Mouse (Mus musculus) forebrain, embryonic 16.5 days (tissue): ENCODE measurements around the gene Parvg. TPM values are rescaled to one million over a fixed set of nuclear protein-coding genes. Genes with fewer than 3 reads are reported as not detected.

ENCODE experiments used
- ATAC-seq: fragments of 200-750 bp; cut with Nextera tagmentation; 2 replicates; pipeline ENCODE4 v1.8.0; 2017; ENCODE audit warnings: mild to moderate bottlenecking, moderate library complexity
- H3K27ac ChIP-seq: fragments of 300-500 bp; sonication (generic); 2 replicates; pipeline ENCODE4 v1.5.1; 2014; ENCODE audit warnings: low read length, control low read depth
- H3K27me3 ChIP-seq: fragments of 300-500 bp; sonication (generic); replicated peaks from 2 replicates; pipeline ENCODE4 v1.6.1; 2014; ENCODE audit warnings: low read length; ENCODE audit not compliant: control insufficient read depth, insufficient read depth
- H3K36me3 ChIP-seq: fragments of 300-500 bp; sonication (generic); 2 replicates; pipeline ENCODE4 v1.6.1; 2014; ENCODE audit not compliant: control insufficient read depth, insufficient read depth
- H3K4me1 ChIP-seq: fragments of 300-500 bp; sonication (generic); replicated peaks from 2 replicates; pipeline ENCODE4 v1.6.1; 2014; ENCODE audit warnings: low read length; ENCODE audit not compliant: control insufficient read depth, insufficient read depth
- H3K4me2 ChIP-seq: fragments of 300-500 bp; sonication (generic); 2 replicates; pipeline ENCODE4 v1.6.1; 2014; ENCODE audit warnings: mild to moderate bottlenecking, low read length, control low read depth
- H3K4me3 ChIP-seq: fragments of 300-500 bp; sonication (generic); replicated peaks from 2 replicates; pipeline ENCODE4 v1.5.1; 2014; ENCODE audit warnings: mild to moderate bottlenecking, low read length, control low read depth
- H3K9ac ChIP-seq: fragments of 300-500 bp; sonication (generic); replicated peaks from 2 replicates; pipeline ENCODE4 v1.6.1; 2014; ENCODE audit warnings: low read depth, low read length, control low read depth
- H3K9me3 ChIP-seq: fragments of 300-500 bp; sonication (generic); 2 replicates; pipeline ENCODE4 v1.6.1; 2016; ENCODE audit warnings: low read length; ENCODE audit not compliant: control insufficient read depth
- WGBS: fragments of 180-500 bp; shearing (Covaris S2); extraction: QIAGEN DNeasy Blood & Tissue Kit; methylation state at CpG from one replicate; pipeline ENCODE4 v1.1.7; 2014; 5-methylcytosine and 5-hydroxymethylcytosine counted together
- polyA plus RNA-seq: library from polyadenylated mRNA; unstranded; fragments of >200 nt; fragmentation: Nextera tagmentation; extraction: Ambion mirVana; gene quantifications from 2 replicates; pipeline ENCODE4 v1.2.1, GENCODE M21; 2015

The Parvg gene
- polyA plus RNA-seq, 1 experiment from 2014 or later = 0.84 TPM

DNA sequence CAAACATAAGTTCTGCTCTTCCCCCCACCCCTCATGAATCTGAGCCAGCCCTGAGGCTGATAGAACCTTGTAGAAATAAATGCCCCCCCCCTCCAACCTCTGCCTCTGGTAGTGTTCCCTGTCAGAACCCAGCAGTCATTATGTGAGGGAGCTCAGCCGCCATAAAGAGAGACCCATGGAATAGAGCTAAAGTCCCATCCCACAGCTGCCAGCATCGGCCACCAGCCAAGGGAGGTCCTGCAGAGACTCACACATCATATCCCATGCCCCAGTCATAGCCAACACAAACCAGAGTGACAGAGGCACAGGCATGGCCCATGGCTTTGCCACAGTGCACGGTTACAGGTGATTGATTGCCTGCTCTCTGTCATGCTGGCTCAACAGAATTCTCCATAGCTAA, 40.9 kb downstream of the Parvg start:
- Histone ChIP-seq H3K4me1 (peaks cover 20% of the 10 kb centered on the region), H3K9ac (no peak overlapping the region), H3K27ac (no peak overlapping the region), H3K27me3 (no peaks in the 10 kb centered on the region), H3K9me3 (no peaks in the 10 kb centered on the region), H3K4me2 (no peak overlapping the region), H3K4me3 (no peak overlapping the region), H3K36me3 (no peaks in the 10 kb centered on the region)
- ATAC-seq = no peak
- WGBS = 96% methylated on average over 3 of the region's 3 CpGs

DNA sequence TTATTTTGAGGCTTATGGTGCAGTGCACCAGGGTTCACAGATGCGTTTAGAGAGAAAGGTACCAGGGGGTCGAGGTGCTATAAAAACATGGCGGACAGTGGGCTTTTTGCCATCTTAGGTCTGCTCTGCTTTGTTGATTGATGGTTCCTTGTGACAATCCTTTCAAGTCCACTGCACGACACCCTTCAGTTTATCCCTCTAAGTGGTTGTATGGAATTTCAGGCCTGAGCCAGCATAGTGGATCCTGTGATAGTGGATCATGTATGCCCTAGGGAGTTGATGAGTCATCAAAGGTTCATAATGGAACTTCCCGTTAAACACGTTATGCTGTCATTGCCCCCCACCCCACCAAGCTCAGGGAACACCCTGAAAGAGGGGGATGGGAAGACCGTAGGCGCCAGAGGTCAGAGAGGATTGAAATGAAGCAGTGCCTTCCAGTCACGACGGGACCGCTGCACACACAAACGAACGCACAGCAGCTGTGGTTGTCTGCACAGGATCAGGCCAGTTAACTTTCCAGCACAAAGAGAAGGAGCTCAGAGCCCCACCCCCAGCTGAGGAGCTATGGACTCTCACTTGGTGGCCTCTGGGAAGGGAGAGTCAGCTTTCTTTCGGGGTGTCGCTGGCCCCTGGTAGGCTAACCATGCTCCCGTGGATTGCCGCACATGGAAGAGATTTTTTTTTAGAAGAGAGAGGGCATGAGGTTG, 42.0 kb downstream of the Parvg start:
- no peaks in the 10 kb centered on the region for H3K36me3 ChIP-seq
- peak overlapping the region; percentile 28; the same call in 1 of the 2 replicates for H3K27ac ChIP-seq
- 63% methylated on average over 17 of the region's 17 CpGs for WGBS
- peaks cover 12% of the 10 kb centered on the region for H3K4me1 ChIP-seq
- H3K9ac ChIP-seq = no peak overlapping the region
- no peak overlapping the region for H3K4me2 ChIP-seq
- ATAC-seq = no peak
- H3K9me3 ChIP-seq = no peaks in the 10 kb centered on the region
- no peak overlapping the region for H3K4me3 ChIP-seq
- no peaks in the 10 kb centered on the region for H3K27me3 ChIP-seq

DNA sequence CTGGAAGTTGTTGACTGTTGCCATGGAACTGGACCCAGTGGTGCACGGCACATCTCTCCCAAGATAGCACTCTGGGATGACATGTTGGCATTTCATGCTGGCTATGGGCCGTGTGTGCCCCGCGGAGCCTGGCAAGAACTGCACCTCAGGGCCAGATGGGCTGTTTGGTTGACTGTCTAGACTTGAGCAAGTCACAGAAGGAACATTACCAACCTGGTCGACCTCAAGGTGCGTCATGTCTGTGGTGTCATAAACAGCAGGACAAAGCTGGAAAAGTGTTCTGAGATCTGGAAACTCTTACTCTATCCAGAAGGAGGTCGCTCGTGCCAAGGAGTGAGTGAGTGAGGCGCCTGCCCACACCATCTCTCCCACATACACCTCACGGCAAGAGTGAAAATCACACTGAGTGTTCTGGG, 42.8 kb downstream of the Parvg start:
- H3K36me3 ChIP-seq = no peaks in the 10 kb centered on the region
- no peaks in the 10 kb centered on the region for H3K9me3 ChIP-seq
- 80% methylated on average over 10 of the region's 10 CpGs for WGBS
- peak; percentile 58; the same call in 1 of the 2 replicates for ATAC-seq
- no peaks in the 10 kb centered on the region for H3K27me3 ChIP-seq
- no peak overlapping the region for H3K4me2 ChIP-seq
- peaks cover 11% of the 10 kb centered on the region for H3K4me1 ChIP-seq
- H3K4me3 ChIP-seq = no peak overlapping the region
- no peak overlapping the region for H3K27ac ChIP-seq
- no peak overlapping the region for H3K9ac ChIP-seq

DNA sequence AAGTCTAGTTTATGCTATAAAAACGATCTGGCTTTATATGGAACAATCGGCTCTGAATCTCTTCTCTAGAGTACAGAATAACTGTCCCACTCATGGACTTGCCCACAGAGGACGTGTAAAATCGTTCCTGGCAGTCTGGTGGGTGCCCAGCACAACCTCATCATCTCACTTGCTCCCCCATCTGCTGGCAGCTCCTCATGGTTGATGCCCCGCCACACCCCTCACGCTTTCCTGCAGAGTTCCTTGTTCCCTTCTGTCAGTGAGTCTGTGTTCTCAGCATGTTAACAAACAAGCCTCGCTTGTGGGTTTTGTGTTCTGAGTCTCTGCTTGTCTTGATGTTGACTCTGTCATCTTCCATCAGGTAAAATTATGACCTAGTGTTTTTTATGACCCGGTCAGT, 43.6 kb downstream of the Parvg start:
- Histone ChIP-seq H3K4me2 (no peak overlapping the region), H3K4me1 (peaks cover 11% of the 10 kb centered on the region)
- 68% methylated on average over 8 of the region's 8 CpGs for WGBS

DNA sequence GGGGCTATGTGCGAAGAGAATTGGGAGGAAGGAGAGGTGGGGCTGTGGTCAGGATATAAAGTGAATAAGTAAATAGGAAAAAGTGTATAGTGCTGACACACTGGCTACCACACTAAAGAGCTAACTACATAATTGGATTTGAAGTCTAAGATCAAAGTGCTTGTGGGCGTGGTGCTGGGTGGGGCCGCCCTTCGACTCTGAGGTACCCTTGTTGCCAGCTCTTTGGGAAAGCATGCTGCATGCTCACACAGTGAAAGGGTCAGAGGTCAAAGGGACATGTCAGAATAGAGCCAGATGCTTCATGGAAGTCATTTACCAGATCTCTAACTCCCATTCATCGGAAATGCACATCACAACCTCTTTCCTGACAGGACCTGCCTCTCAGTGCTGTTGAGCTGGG, 49.0 kb downstream of the Parvg start:
- H3K27me3 ChIP-seq = no peaks in the 10 kb centered on the region
- H3K4me1 ChIP-seq = 0 out of 2 replicates have a peak, but pooled peaks cover 4% of the 10 kb centered on the region
- 82% methylated on average over 5 of the region's 5 CpGs for WGBS
- no peak overlapping the region for H3K4me3 ChIP-seq
- no peak overlapping the region for H3K9ac ChIP-seq
- ATAC-seq = no peak
- no peak overlapping the region for H3K4me2 ChIP-seq
- H3K9me3 ChIP-seq = no peaks in the 10 kb centered on the region; the same call in 1 of the 2 replicates
- H3K27ac ChIP-seq = no peak overlapping the region
- H3K36me3 ChIP-seq = no peaks in the 10 kb centered on the region

More for the DNA sequence above, 43.6 kb downstream of the Parvg start:
- Histone ChIP-seq H3K4me3 (no peak overlapping the region), H3K9ac (no peak overlapping the region), H3K27me3 (no peaks in the 10 kb centered on the region), H3K27ac (no peak overlapping the region), H3K9me3 (no peaks in the 10 kb centered on the region), H3K36me3 (no peaks in the 10 kb centered on the region)
- no peak for ATAC-seq

DNA sequence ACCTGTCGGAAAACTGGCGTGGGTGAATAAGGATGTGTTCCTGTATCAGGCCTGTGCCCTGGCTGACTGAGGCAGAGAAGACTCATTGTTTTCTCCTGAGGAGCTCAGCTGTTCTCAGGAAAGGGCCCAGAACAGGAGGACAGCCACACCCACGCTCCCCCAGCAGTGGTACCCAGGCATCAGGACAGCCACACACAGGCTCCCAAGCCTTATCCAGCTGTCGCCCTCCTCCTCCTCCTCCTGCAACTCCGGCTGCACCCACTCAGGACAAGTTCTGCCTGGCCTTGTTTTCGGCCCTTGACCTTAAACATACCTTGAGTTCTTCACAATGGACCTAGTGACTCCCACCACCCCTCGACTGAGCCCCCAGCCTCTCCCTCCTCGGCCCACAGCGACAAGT, 54.9 kb downstream of the Parvg start:
- no peaks in the 10 kb centered on the region for H3K36me3 ChIP-seq
- WGBS = 70% methylated on average over 9 of the region's 9 CpGs
- no peak overlapping the region for H3K4me2 ChIP-seq
- no peaks in the 10 kb centered on the region; the same call in 1 of the 2 replicates for H3K9me3 ChIP-seq
- H3K4me1 ChIP-seq = no peaks in the 10 kb centered on the region
- ATAC-seq = no peak
- no peaks in the 10 kb centered on the region for H3K27me3 ChIP-seq
- H3K4me3 ChIP-seq = no peak overlapping the region
- no peak overlapping the region for H3K27ac ChIP-seq
- H3K9ac ChIP-seq = no peak overlapping the region

DNA sequence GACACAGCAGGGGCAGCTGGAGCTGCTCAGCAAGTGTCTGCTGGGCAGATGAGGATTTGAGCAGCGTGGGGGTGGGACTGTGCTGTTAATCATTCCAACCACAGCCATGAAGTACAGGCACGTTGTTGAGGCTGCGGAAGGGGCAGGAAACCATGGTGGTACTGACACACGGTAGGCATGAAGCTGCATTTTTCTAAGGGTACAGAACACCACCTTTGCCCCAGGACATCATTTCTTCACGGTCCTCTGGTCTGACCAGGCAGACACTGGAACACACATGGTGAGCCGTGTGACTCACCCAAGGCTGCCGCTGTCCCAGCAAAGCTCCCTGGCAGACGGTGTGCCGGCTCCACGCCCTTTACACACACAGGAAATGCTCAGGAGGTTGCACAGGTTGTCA, 56.4 kb downstream of the Parvg start:
- Histone ChIP-seq H3K4me2 (no peak overlapping the region), H3K4me1 (no peaks in the 10 kb centered on the region), H3K4me3 (no peak overlapping the region), H3K36me3 (no peaks in the 10 kb centered on the region), H3K9ac (no peak overlapping the region), H3K27me3 (no peaks in the 10 kb centered on the region), H3K9me3 (no peaks in the 10 kb centered on the region), H3K27ac (no peak overlapping the region)
- no peak for ATAC-seq
- WGBS = 85% methylated on average over 10 of the region's 10 CpGs

DNA sequence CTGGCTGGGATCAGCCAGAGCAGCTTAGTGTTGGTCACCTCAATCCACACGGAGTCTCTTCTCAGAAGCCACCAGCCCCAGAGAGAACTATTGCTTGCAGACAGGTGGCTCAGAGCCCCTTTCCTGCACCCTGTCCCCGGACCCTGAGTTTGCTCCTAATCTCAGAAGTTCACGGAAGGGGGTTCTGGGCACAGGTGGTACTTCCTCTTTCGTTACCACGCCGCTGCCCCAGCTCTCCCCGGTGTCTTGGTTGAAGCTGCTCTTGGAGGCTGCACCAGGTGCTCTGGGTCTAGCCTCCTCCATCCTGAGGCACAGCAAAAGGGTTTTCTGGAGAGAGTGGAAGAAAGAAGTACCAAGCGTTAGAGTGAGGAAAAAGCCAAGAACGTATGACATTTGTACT, 60.2 kb downstream of the Parvg start:
- no peak for ATAC-seq
- H3K9me3 ChIP-seq = peaks cover 13% of the 10 kb centered on the region
- no peaks in the 10 kb centered on the region for H3K36me3 ChIP-seq
- no peak overlapping the region for H3K4me3 ChIP-seq
- no peak overlapping the region for H3K27ac ChIP-seq
- H3K4me2 ChIP-seq = no peak overlapping the region
- no peaks in the 10 kb centered on the region for H3K4me1 ChIP-seq
- no peaks in the 10 kb centered on the region for H3K27me3 ChIP-seq
- H3K9ac ChIP-seq = no peak overlapping the region
- WGBS = 92% methylated on average over 9 of the region's 9 CpGs

DNA sequence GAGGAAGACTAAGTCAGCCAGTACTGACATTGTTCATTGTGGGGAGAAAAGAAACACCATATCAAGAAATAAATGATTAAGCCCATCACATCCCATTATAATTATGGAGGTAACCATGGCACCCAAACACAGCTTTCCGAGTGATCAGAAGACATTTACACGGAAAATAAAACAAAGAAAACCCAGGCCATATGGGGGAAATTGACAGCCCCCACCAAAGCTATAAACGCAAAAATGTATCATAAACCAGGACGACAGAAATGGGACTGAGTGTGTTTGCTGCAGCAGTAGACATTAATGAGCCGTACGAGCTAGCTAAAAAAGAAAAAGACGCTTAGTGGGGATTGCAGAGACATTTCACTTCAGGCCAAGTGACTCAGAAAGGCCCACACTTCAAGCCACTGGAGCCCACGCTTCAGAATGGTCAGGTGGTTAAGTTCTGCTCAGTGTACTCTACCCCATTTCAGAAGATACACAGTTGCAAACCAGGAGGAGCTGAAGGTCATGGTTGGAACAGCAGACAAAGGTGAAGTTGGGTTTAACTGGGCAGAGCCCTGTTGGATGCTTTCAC, 62.3 kb downstream of the Parvg start:
- Histone ChIP-seq H3K9ac (no peak overlapping the region), H3K27me3 (no peaks in the 10 kb centered on the region), H3K4me1 (no peaks in the 10 kb centered on the region), H3K27ac (no peak overlapping the region), H3K9me3 (peaks cover 14% of the 10 kb centered on the region), H3K4me2 (no peak overlapping the region), H3K4me3 (no peak overlapping the region), H3K36me3 (no peaks in the 10 kb centered on the region)
- 78% methylated on average over 8 of the region's 8 CpGs for WGBS
- no peak for ATAC-seq
